Mouse (Mus musculus): ENCODE results near the gene Mblac2. TPM values are rescaled to one million over a fixed set of nuclear protein-coding genes. Genes with fewer than 3 reads are reported as not detected.
A peak's percentile ranks its signal among the peaks of the same experiment; 100 is the strongest.
"Not testable (repeated sequence)": the region's sequence is repeated elsewhere in the genome, so short reads cannot be mapped to it uniquely, and the experiment has no call there.

Mblac2 gene
- total RNA-seq, 2 experiments from 2014 or later = 19.5 to 21.7 TPM

GRCm38 (mm10) chr13:81703148-81703547 is 8.0 kb upstream of the Mblac2 start:
- no peak overlapping the region for H3K27ac ChIP-seq
- DNase-seq (ENCODE audit: extremely low spot score in 1 of 2, low spot score in 2 of 2) = no peak
- no peak for TF ChIP-seq CTCF (IDR thresholded peaks at IDR 0.05)
- H3K4me3 ChIP-seq = no peak overlapping the region
- intact Hi-C loops (cut with DNase I) = no loop called here

GRCm38 (mm10) chr13:81703621-81704020 is 7.5 kb upstream of the Mblac2 start:
- intact Hi-C loops (cut with DNase I) = no loop called here
- no peak for DNase-seq (ENCODE audit: extremely low spot score in 1 of 2, low spot score in 2 of 2)
- no peak overlapping the region for H3K27ac ChIP-seq
- no peak for TF ChIP-seq CTCF (IDR thresholded peaks at IDR 0.05)
- no peak overlapping the region for H3K4me3 ChIP-seq

- DNase-seq (ENCODE audit: extremely low spot score in 1 of 2, low spot score in 2 of 2) = no peak
- H3K27ac ChIP-seq = no peak overlapping the region
- intact Hi-C loops (cut with DNase I) = no loop called here
- no peak overlapping the region for H3K4me3 ChIP-seq
- no peak for TF ChIP-seq CTCF (IDR thresholded peaks at IDR 0.05)
Observed at GRCm38 (mm10) chr13:81706311-81706710, 4.8 kb upstream of the Mblac2 start.

- peak overlapping the region; percentile 87 for H3K4me3 ChIP-seq
- no peak for TF ChIP-seq CTCF (IDR thresholded peaks at IDR 0.05)
Observed at GRCm38 (mm10) chr13:81709805-81710204, 1.3 kb upstream of the Mblac2 start.

GRCm38 (mm10) chr13:81710266-81710665 is 875 bp upstream of the Mblac2 start:
- intact Hi-C loops (cut with DNase I) = loop anchor here (5.0 kb wide), 1 partner anchor 52 kb away; no protein-coding TSS in a partner anchor
- TF ChIP-seq CTCF (IDR thresholded peaks at IDR 0.05) = no peak
- DNase-seq (ENCODE audit: extremely low spot score in 1 of 2, low spot score in 2 of 2) = no peak
- H3K4me3 ChIP-seq = peak overlapping the region; percentile 87
- no peak overlapping the region; the same call in 1 of the 2 replicates for H3K27ac ChIP-seq

More at GRCm38 (mm10) chr13:81709805-81710204, 1.3 kb upstream of the Mblac2 start:
- intact Hi-C loops (cut with DNase I) = loop anchor here (2.0 to 5.0 kb wide), 2 partner anchors 52 to 53 kb away; partner anchors contain the start of gene Lysmd3
- no peak overlapping the region for H3K27ac ChIP-seq
- DNase-seq (ENCODE audit: extremely low spot score in 1 of 2, low spot score in 2 of 2) = no peak

GRCm38 (mm10) chr13:81711546-81712371 is 618 bp downstream of the Mblac2 start:
- no peak for TF ChIP-seq CTCF (IDR thresholded peaks at IDR 0.05)
- Histone ChIP-seq H3K27ac (peak overlapping the region; percentile 98), H3K4me3 (peak overlapping the region; percentile 87)
- peak in 1 of 2 experiments; percentile 46 for DNase-seq (ENCODE audit: extremely low spot score in 1 of 2, low spot score in 2 of 2)
- intact Hi-C loops (cut with DNase I) = loop anchor here (5.0 kb wide), 1 partner anchor 51 kb away; no protein-coding TSS in a partner anchor

GRCm38 (mm10) chr13:81713896-81714295 is 2.8 kb downstream of the Mblac2 start:
- H3K27ac ChIP-seq = no peak overlapping the region
- intact Hi-C loops (cut with DNase I) = loop anchor here (5.0 kb wide), 1 partner anchor 48 kb away; no protein-coding TSS in a partner anchor
- no peak for DNase-seq (ENCODE audit: extremely low spot score in 1 of 2, low spot score in 2 of 2)
- no peak for TF ChIP-seq CTCF (IDR thresholded peaks at IDR 0.05)
- no peak overlapping the region for H3K4me3 ChIP-seq

GRCm38 (mm10) chr13:81728141-81728540 is 17.0 kb downstream of the Mblac2 start:
- H3K27ac ChIP-seq; DNase-seq (ENCODE audit: extremely low spot score in 1 of 2, low spot score in 2 of 2); intact Hi-C loops (cut with DNase I); H3K4me3 ChIP-seq: not testable (repeated sequence)

GRCm38 (mm10) chr13:81729102-81729501 is 18.0 kb downstream of the Mblac2 start:
- intact Hi-C loops (cut with DNase I) = no loop called here
- TF ChIP-seq CTCF (IDR thresholded peaks at IDR 0.05) = no peak
- Histone ChIP-seq H3K4me3 (no peak overlapping the region), H3K27ac (no peak overlapping the region)
- no peak for DNase-seq (ENCODE audit: extremely low spot score in 1 of 2, low spot score in 2 of 2)

- intact Hi-C loops (cut with DNase I) = no loop called here
- no peak for TF ChIP-seq CTCF (IDR thresholded peaks at IDR 0.05)
Observed at GRCm38 (mm10) chr13:81730362-81730761, 19.2 kb downstream of the Mblac2 start.

GRCm38 (mm10) chr13:81736606-81737005 is 25.5 kb downstream of the Mblac2 start:
- intact Hi-C loops (cut with DNase I) = no loop called here
- no peak overlapping the region for H3K27ac ChIP-seq
- H3K4me3 ChIP-seq = no peak overlapping the region
- no peak for TF ChIP-seq CTCF (IDR thresholded peaks at IDR 0.05)
- no peak for DNase-seq (ENCODE audit: extremely low spot score in 1 of 2, low spot score in 2 of 2)

More at GRCm38 (mm10) chr13:81730362-81730761, 19.2 kb downstream of the Mblac2 start:
- H3K4me3 ChIP-seq = no peak overlapping the region
- no peak for DNase-seq (ENCODE audit: extremely low spot score in 1 of 2, low spot score in 2 of 2)
- H3K27ac ChIP-seq = no peak overlapping the region

- DNase-seq (ENCODE audit: extremely low spot score in 1 of 2, low spot score in 2 of 2) = no peak
- Histone ChIP-seq H3K27ac (no peak overlapping the region), H3K4me3 (no peak overlapping the region)
- no peak for TF ChIP-seq CTCF (IDR thresholded peaks at IDR 0.05)
- intact Hi-C loops (cut with DNase I) = no loop called here
Observed at GRCm38 (mm10) chr13:81740898-81741297, 29.8 kb downstream of the Mblac2 start.
